Mouse (Mus musculus): ENCODE results near the gene Gramd1b. TPM values are rescaled to one million over a fixed set of nuclear protein-coding genes. Genes with fewer than 3 reads are reported as not detected.

Gramd1b gene
- total RNA-seq, 2 experiments from 2014 or later, result 19.7 to 25.3 TPM

- no peak for DNase-seq (ENCODE audit: low spot score in 2 of 2)
Observed at GRCm38 (mm10) chr9:40374992-40375391, 156.2 kb downstream of the Gramd1b start.

- no peak for DNase-seq (ENCODE audit: low spot score in 2 of 2)
Observed at GRCm38 (mm10) chr9:40374533-40374971, 156.6 kb downstream of the Gramd1b start.

- DNase-seq (ENCODE audit: low spot score in 2 of 2), result no peak
Observed at GRCm38 (mm10) chr9:40374052-40374451, 157.1 kb downstream of the Gramd1b start.

- no peak for DNase-seq (ENCODE audit: low spot score in 2 of 2)
Observed at GRCm38 (mm10) chr9:40370151-40370550, 161.0 kb downstream of the Gramd1b start.

- no peak for DNase-seq (ENCODE audit: low spot score in 2 of 2)
Observed at GRCm38 (mm10) chr9:40366795-40367194, 164.4 kb downstream of the Gramd1b start.

- DNase-seq (ENCODE audit: low spot score in 2 of 2), result no peak
Observed at GRCm38 (mm10) chr9:40364312-40364711, 166.9 kb downstream of the Gramd1b start.

GRCm38 (mm10) chr9:40361970-40362369, 169.2 kb downstream of the Gramd1b start:
- DNase-seq (ENCODE audit: low spot score in 2 of 2), result no peak

GRCm38 (mm10) chr9:40358408-40358896, 172.7 kb downstream of the Gramd1b start:
- no peak for DNase-seq (ENCODE audit: low spot score in 2 of 2)

- no peak for DNase-seq (ENCODE audit: low spot score in 2 of 2)
Observed at GRCm38 (mm10) chr9:40356768-40357446, 174.3 kb downstream of the Gramd1b start.

- no peak for DNase-seq (ENCODE audit: low spot score in 2 of 2)
Observed at GRCm38 (mm10) chr9:40356368-40356767, 174.8 kb downstream of the Gramd1b start.

GRCm38 (mm10) chr9:40355406-40355805, 175.8 kb downstream of the Gramd1b start:
- DNase-seq (ENCODE audit: low spot score in 2 of 2), result no peak

- DNase-seq (ENCODE audit: low spot score in 2 of 2), result no peak
Observed at GRCm38 (mm10) chr9:40353596-40353995, 177.6 kb downstream of the Gramd1b start.

GRCm38 (mm10) chr9:40350640-40351039, 180.5 kb downstream of the Gramd1b start:
- DNase-seq (ENCODE audit: low spot score in 2 of 2), result no peak

- DNase-seq (ENCODE audit: low spot score in 2 of 2), result no peak
Observed at GRCm38 (mm10) chr9:40350052-40350451, 181.1 kb downstream of the Gramd1b start.

- DNase-seq (ENCODE audit: low spot score in 2 of 2), result no peak
Observed at GRCm38 (mm10) chr9:40349554-40349953, 181.6 kb downstream of the Gramd1b start.

- no peak for DNase-seq (ENCODE audit: low spot score in 2 of 2)
Observed at GRCm38 (mm10) chr9:40348714-40349233, 182.4 kb downstream of the Gramd1b start.

GRCm38 (mm10) chr9:40346232-40346984, 184.8 kb downstream of the Gramd1b start:
- peak in 1 of 2 experiments; percentile 39 for DNase-seq (ENCODE audit: low spot score in 2 of 2)

GRCm38 (mm10) chr9:40345493-40346231, 185.5 kb downstream of the Gramd1b start:
- no peak for DNase-seq (ENCODE audit: low spot score in 2 of 2)

- DNase-seq (ENCODE audit: low spot score in 2 of 2), result no peak
Observed at GRCm38 (mm10) chr9:40344801-40345492, 186.2 kb downstream of the Gramd1b start.

GRCm38 (mm10) chr9:40343828-40344227, 187.4 kb downstream of the Gramd1b start:
- DNase-seq (ENCODE audit: low spot score in 2 of 2), result no peak
